Mouse (Mus musculus) E14TG2a.4 (cell line): ENCODE measurements around the gene Terf2.
"Not testable (repeated sequence)": the region's sequence is repeated elsewhere in the genome, so short reads cannot be mapped to it uniquely, and the experiment has no call there.

Source experiments
- H3K27me3 ChIP-seq: 2 replicates; pipeline ENCODE4 v1.6.1; 2014; ENCODE audit warnings: low read length, control low read depth; ENCODE audit not compliant: insufficient read depth
- H3K36me3 ChIP-seq: 2 replicates; pipeline ENCODE4 v1.6.1; 2014; ENCODE audit warnings: low read length, control low read depth; ENCODE audit not compliant: insufficient read depth
- H3K4me1 ChIP-seq: replicated peaks from 2 replicates; pipeline ENCODE4 v1.6.1; 2014; ENCODE audit warnings: low read depth, low read length, control low read depth
- H3K4me3 ChIP-seq: replicated peaks from 2 replicates; pipeline ENCODE4 v1.5.1; 2014; ENCODE audit warnings: mild to moderate bottlenecking, low read length
- H3K9me3 ChIP-seq: 2 replicates; pipeline ENCODE4 v1.6.1; 2014; ENCODE audit warnings: low read length, control low read depth
- CTCF ChIP-seq: conservative IDR thresholded peaks from 2 replicates; pipeline ENCODE4 v1.5.1; 2014; ENCODE audit warnings: low read length
- NANOG ChIP-seq: IDR thresholded peaks from 2 replicates; pipeline ENCODE4 v1.6.1; 2014; ENCODE audit warnings: borderline replicate concordance, low read length, mixed read lengths
- POU5F1 ChIP-seq: IDR thresholded peaks from 2 replicates; pipeline ENCODE4 v1.6.1; 2014; ENCODE audit warnings: low read length, borderline replicate concordance

The Terf2 gene

DNA sequence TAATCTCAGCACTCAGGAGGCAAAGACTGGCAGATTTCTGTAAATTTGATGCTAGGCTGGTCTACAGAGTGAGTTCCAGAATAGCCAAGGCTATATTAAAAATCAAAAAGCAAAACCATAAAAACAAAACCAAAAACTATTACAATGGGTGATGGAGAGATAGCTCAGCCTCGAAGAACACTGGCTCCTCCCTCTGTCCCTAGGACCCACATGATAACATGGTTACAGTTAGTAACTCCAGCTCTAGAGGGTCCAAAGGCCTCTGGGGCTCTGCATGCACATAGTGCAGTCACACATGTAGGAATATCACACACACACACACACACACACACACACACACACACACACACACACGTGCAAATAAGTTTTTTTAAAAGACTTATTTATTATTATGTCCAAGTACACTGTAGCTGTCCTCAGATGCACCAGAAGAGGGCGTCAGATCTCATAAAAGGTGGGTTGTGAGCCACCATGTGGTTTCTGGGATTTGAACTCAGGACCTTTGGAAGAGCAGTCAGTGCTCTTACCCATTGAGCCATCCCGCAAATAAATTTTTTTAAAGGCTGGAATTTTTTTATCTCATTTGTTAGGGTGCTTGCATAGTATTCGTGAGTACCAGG is 13.6 kb upstream of the Terf2 start:
- H3K4me3 ChIP-seq: peak overlapping the region; percentile 76; the same call in 1 of the 2 replicates
- peaks cover 72% of the 10 kb centered on the region for H3K4me1 ChIP-seq
- H3K9me3 ChIP-seq: no peaks in the 10 kb centered on the region
- TF ChIP-seq POU5F1 (no peak), NANOG (no peak), CTCF (peak; percentile 24)
- no peaks in the 10 kb centered on the region for H3K27me3 ChIP-seq
- no peaks in the 10 kb centered on the region for H3K36me3 ChIP-seq

GRCm38 (mm10) chr8:107108978-107109720 is 12.8 kb upstream of the Terf2 start:
- Histone ChIP-seq H3K4me3 (peak overlapping the region; percentile 76), H3K36me3 (no peaks in the 10 kb centered on the region), H3K27me3 (no peaks in the 10 kb centered on the region), H3K4me1 (peaks cover 64% of the 10 kb centered on the region), H3K9me3 (no peaks in the 10 kb centered on the region)
- TF ChIP-seq POU5F1 (no peak), CTCF (no peak), NANOG (no peak; the same call in 1 of the 2 replicates)

GRCm38 (mm10) chr8:107108089-107108488 is 11.7 kb upstream of the Terf2 start:
- H3K9me3 ChIP-seq, H3K27me3 ChIP-seq, H3K36me3 ChIP-seq: not testable (repeated sequence)
- peak overlapping the region; percentile 76 for H3K4me3 ChIP-seq
- peaks cover 53% of the 10 kb centered on the region for H3K4me1 ChIP-seq
- peak; percentile 30 for TF ChIP-seq CTCF

DNA sequence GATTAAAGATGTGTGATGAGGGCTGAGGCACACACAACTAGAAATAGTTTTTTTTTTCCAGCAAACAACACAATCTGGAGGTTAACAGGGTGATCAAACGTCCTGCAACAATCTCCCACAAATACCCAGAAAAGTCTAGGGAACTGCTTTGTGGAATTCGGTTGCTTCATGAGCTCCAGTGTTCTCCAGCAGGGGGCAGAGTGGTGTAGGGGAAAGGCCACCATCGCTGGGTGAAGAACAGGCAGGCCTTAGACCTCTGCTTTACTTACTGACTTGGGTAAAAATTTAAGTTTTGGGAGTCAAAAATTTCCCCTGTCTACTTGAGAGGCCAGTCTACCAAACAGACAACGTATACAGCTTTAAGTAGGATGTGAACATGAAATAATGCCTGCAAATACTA is 8.2 kb upstream of the Terf2 start:
- H3K4me1 ChIP-seq: peaks cover 25% of the 10 kb centered on the region
- TF ChIP-seq NANOG (no peak), CTCF (peak; percentile 76)
- H3K27me3 ChIP-seq: no peaks in the 10 kb centered on the region
- no peaks in the 10 kb centered on the region for H3K36me3 ChIP-seq
- H3K4me3 ChIP-seq: no peak overlapping the region
- no peaks in the 10 kb centered on the region for H3K9me3 ChIP-seq

DNA sequence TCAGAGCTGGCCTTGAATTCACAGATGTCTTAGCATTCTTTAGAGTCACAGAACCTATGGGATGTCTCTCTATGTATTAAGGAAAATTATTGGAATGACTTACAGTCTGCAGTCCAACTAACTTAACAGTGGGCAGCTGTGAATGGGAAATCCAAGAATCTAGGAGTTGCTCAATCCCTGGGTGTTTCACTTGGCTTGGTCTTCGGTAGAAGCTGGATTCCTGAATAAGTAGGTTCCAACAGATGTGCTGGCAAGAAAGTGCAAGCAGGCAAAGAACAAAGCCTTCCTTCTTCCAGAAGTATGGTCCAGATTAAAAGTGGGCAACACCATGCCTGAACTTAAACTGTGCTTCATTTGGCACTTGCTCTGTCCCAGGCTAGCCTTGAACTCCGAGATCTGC is 4.3 kb upstream of the Terf2 start:
- H3K27me3 ChIP-seq: no peaks in the 10 kb centered on the region
- peaks cover 3% of the 10 kb centered on the region for H3K4me1 ChIP-seq
- H3K9me3 ChIP-seq: no peaks in the 10 kb centered on the region
- TF ChIP-seq POU5F1: no peak
- TF ChIP-seq CTCF: no peak
- no peak for TF ChIP-seq NANOG
- H3K36me3 ChIP-seq: no peaks in the 10 kb centered on the region
- no peak overlapping the region for H3K4me3 ChIP-seq

DNA sequence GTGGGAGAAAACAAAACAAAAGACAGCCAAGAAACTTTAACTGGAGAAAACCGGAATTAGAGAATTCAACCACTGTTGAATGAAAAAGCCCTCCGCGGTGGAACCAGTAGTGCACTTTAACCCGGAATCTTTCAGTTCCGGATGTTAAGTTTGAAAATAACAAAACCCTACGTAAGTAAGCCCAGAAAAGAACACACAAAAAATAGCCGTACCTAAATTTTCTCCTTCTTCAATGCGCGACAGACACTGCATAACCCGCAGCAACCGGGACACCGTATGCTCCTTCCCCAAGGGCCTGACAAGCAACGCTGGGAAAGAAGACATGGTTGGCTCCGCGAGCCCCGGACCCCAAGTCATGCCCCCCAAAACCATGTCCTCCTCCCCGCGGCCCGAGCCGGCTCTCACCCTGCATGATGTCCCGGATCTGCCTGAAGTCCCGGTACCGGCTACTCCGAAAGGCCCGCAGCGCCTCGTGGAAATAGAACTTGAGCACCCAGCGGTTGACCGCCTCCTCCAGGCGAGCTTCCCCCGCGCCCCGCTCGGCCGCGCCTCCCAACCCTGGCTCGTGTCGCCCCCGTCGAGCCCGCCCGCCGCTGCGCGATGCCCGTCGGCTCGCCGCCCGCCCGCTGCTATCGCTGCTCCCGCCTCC is 506 bp downstream of the Terf2 start:
- Histone ChIP-seq H3K36me3 (peaks cover 39% of the 10 kb centered on the region), H3K9me3 (no peaks in the 10 kb centered on the region), H3K27me3 (no peaks in the 10 kb centered on the region), H3K4me3 (peak overlapping the region; percentile 95), H3K4me1 (peaks cover 38% of the 10 kb centered on the region)
- no peak for TF ChIP-seq CTCF
- no peak for TF ChIP-seq NANOG
- no peak for TF ChIP-seq POU5F1

DNA sequence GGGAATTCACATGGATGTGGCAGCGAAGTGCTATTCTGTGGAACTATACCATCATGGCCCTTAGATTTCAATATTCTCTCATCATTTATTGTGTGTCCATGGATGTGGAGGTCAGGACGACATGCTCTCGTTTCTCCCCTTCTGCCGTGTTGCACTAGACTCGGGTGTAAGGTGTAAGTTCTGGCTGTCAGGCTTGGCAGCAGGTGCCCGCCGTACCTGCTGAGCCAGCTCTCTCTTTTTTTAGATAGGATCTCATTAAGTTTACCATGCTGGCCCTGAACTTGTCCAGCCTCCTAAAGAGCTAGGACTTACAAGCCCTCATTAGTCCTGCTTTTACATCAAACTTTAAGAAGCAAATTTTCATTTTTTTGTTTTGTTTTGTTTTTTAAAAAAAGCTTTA is 5.8 kb downstream of the Terf2 start:
- Histone ChIP-seq H3K4me3 (no peak overlapping the region), H3K4me1 (peaks cover 59% of the 10 kb centered on the region), H3K9me3 (no peaks in the 10 kb centered on the region), H3K36me3 (peaks cover 84% of the 10 kb centered on the region), H3K27me3 (no peaks in the 10 kb centered on the region)
- TF ChIP-seq CTCF: no peak
- no peak for TF ChIP-seq POU5F1
- TF ChIP-seq NANOG: no peak

- H3K27me3 ChIP-seq: no peaks in the 10 kb centered on the region
- peaks cover 82% of the 10 kb centered on the region for H3K36me3 ChIP-seq
- no peak overlapping the region for H3K4me3 ChIP-seq
- H3K4me1 ChIP-seq: peaks cover 42% of the 10 kb centered on the region
- H3K9me3 ChIP-seq: no peaks in the 10 kb centered on the region
- TF ChIP-seq NANOG (no peak), CTCF (no peak), POU5F1 (no peak)
Observed at GRCm38 (mm10) chr8:107088526-107089063, 7.8 kb downstream of the Terf2 start.
